ENCODE assay signal across 8 mouse cellular contexts in genomic region chr8:84637946-84638554, GRCm38 (mm10). TPM values are rescaled to one million over a fixed set of nuclear protein-coding genes. Genes with fewer than 3 reads are reported as not detected.
DNase-seq lines count a peak whose midpoint lies in the region; ATAC-seq and TF ChIP-seq lines count a peak whose summit lies in the region.
"Had no signal": no experiment of that assay in that cellular context is flagged by ENCODE, and none has a peak within 500 bp of the region (broad histone marks: within the 10 kb centered on the region; RNA-seq: fewer than 3 reads in every experiment).

No protein-coding gene starts in this region.

- no peak for TF ChIP-seq CTCF in spleen, adult 2 months (IDR thresholded peaks at IDR 0.05; ENCODE audit: extremely low read depth, insufficient read depth, insufficient read length, insufficient replicate concordance)

- no peak for DNase-seq in spleen, adult 2 months (ENCODE audit: low read depth in 1 of 2, low spot score in 2 of 2)
- DNase-seq in spleen, adult 18-20 months = no peak
- peak; percentile 51 for DNase-seq in thymus, postnatal 25 days
- no peak for DNase-seq in adrenal gland, postnatal 14 days
- DNase-seq in frontal cortex, adult 2 months (ENCODE audit: extremely low spot score in 1 of 2, low spot score in 1 of 2) = no peak

- no peaks in the 10 kb centered on the region for H3K27me3 ChIP-seq in spleen, adult 2 months (ENCODE audit: control insufficient read depth, insufficient read depth, low read length)
- no peaks in the 10 kb centered on the region for H3K27me3 ChIP-seq in forebrain, embryonic 13.5 days
- H3K27me3 ChIP-seq in limb, embryonic 15.5 days = no peaks in the 10 kb centered on the region

- WGBS in spleen, adult 2 months = 26% methylated on average over 8 of the region's 8 CpGs
- 44% methylated on average over 8 of the region's 8 CpGs for WGBS in forebrain, embryonic 13.5 days
- 23% methylated on average over 8 of the region's 8 CpGs for WGBS in limb, embryonic 15.5 days

- peaks cover 8% of the 10 kb centered on the region; the same call in 1 of the 2 replicates for H3K4me1 ChIP-seq in spleen, adult 2 months (ENCODE audit: control insufficient read depth, insufficient read depth, insufficient read length)
- peaks cover 30% of the 10 kb centered on the region for H3K4me1 ChIP-seq in forebrain, embryonic 13.5 days
- H3K4me1 ChIP-seq in limb, embryonic 15.5 days = peaks cover 42% of the 10 kb centered on the region

- peak overlapping the region; percentile 30; the same call in 1 of the 2 replicates for H3K27ac ChIP-seq in spleen, adult 2 months (ENCODE audit: insufficient read depth, low read length)
- peak overlapping the region; percentile 89; the same call in 1 of the 2 replicates for H3K27ac ChIP-seq in forebrain, embryonic 13.5 days
- peak overlapping the region; percentile 94 for H3K27ac ChIP-seq in limb, embryonic 15.5 days
- H3K27ac ChIP-seq: macrophage had no signal

- H3K9ac ChIP-seq in forebrain, embryonic 13.5 days = peak overlapping the region; percentile 80
- peak overlapping the region; percentile 66 for H3K9ac ChIP-seq in limb, embryonic 15.5 days

- peak overlapping the region; percentile 84 for H3K4me2 ChIP-seq in forebrain, embryonic 13.5 days
- peak overlapping the region; percentile 81 for H3K4me2 ChIP-seq in limb, embryonic 15.5 days

- H3K9me3 ChIP-seq in forebrain, embryonic 13.5 days (replicated peaks) = no peaks in the 10 kb centered on the region
- no peaks in the 10 kb centered on the region for H3K9me3 ChIP-seq in limb, embryonic 15.5 days

- TF ChIP-seq POLR2A in spleen, adult 2 months (IDR thresholded peaks at IDR 0.05; ENCODE audit: low read depth, low read length) = no peak

- H3K4me3 ChIP-seq in spleen, adult 2 months (ENCODE audit: extremely low read depth, insufficient read depth, insufficient read length) = peak overlapping the region; percentile 90
- H3K4me3 ChIP-seq in forebrain, embryonic 13.5 days = peak overlapping the region; percentile 49
- H3K4me3 ChIP-seq in limb, embryonic 15.5 days = peak overlapping the region; percentile 52

- no peak for ATAC-seq in forebrain, embryonic 13.5 days
- ATAC-seq in limb, embryonic 15.5 days (ENCODE audit: insufficient number of reproducible peaks, low FRiP score, low TSS enrichment, low read depth) = no peak

- H3K36me3 ChIP-seq in spleen, adult 2 months (ENCODE audit: control insufficient read depth, insufficient read depth, low read length) = no peaks in the 10 kb centered on the region
- peaks cover 5% of the 10 kb centered on the region; the same call in 1 of the 2 replicates for H3K36me3 ChIP-seq in forebrain, embryonic 13.5 days (ENCODE audit: poor library complexity, severe bottlenecking)
- no peaks in the 10 kb centered on the region for H3K36me3 ChIP-seq in limb, embryonic 15.5 days

RNA-seq across cellular contexts. Expression of gene Ier2, which starts 24.6 kb away (rescaled TPM):
- 23.0 and 27.4 TPM in 2 replicates for polyA plus RNA-seq in spleen, adult 2 months (2012; rRNA removed)
- 35.2 and 35.4 TPM in 2 replicates for polyA plus RNA-seq in forebrain, embryonic 13.5 days (2015; fragmentation: Nextera tagmentation; extraction: Ambion mirVana)
- polyA plus RNA-seq in limb, embryonic 15.5 days (2015; fragmentation: Nextera tagmentation; extraction: Ambion mirVana) = 80.6 and 81.7 TPM in 2 replicates
- 45.5 and 55.7 TPM in 2 replicates for total RNA-seq in adrenal gland, postnatal 14 days (2021)
- 11.1 and 21.5 TPM in 2 replicates for polyA plus RNA-seq in frontal cortex, adult 2 months (2012; rRNA removed)

RNA-seq across cellular contexts. Expression of gene Trmt1, which starts 48.1 kb away (rescaled TPM):
- 98.1 and 155 TPM in 2 replicates for polyA plus RNA-seq in spleen, adult 2 months (2012; rRNA removed)
- 53.5 and 59.1 TPM in 2 replicates for polyA plus RNA-seq in forebrain, embryonic 13.5 days (2015; fragmentation: Nextera tagmentation; extraction: Ambion mirVana)
- 63.3 and 64.5 TPM in 2 replicates for polyA plus RNA-seq in limb, embryonic 15.5 days (2015; fragmentation: Nextera tagmentation; extraction: Ambion mirVana)
- total RNA-seq in adrenal gland, postnatal 14 days (2021) = 62.2 and 67.9 TPM in 2 replicates
- polyA plus RNA-seq in frontal cortex, adult 2 months (2012; rRNA removed) = 143 and 157 TPM in 2 replicates

RNA-seq across cellular contexts. Expression of gene Nacc1, which starts 49.6 kb away (rescaled TPM):
- polyA plus RNA-seq in spleen, adult 2 months (2012; rRNA removed) = 66.0 and 78.5 TPM in 2 replicates
- polyA plus RNA-seq in forebrain, embryonic 13.5 days (2015; fragmentation: Nextera tagmentation; extraction: Ambion mirVana) = 16.1 and 18.6 TPM in 2 replicates
- polyA plus RNA-seq in limb, embryonic 15.5 days (2015; fragmentation: Nextera tagmentation; extraction: Ambion mirVana) = 13.5 and 13.8 TPM in 2 replicates
- 68.3 and 68.8 TPM in 2 replicates for total RNA-seq in adrenal gland, postnatal 14 days (2021)
- 79.7 and 79.8 TPM in 2 replicates for polyA plus RNA-seq in frontal cortex, adult 2 months (2012; rRNA removed)

Comparison
In these comparisons a context has a peak if more than half of its experiments do, and no peak if none do; other contexts are left out.
1. H3K27ac ChIP-seq: peak in every context shown above with its lines; median percentile 94 in limb, embryonic 15.5 days; 89 in forebrain, embryonic 13.5 days; 30 in spleen, adult 2 months.